Mouse (Mus musculus): ENCODE results near the gene Prph.

The Prph gene

GRCm38 (mm10) chr15:99098493-99098861 is 43.5 kb downstream of the Prph start:
- no peak for DNase-seq (ENCODE audit: low spot score in 2 of 2)

DNA sequence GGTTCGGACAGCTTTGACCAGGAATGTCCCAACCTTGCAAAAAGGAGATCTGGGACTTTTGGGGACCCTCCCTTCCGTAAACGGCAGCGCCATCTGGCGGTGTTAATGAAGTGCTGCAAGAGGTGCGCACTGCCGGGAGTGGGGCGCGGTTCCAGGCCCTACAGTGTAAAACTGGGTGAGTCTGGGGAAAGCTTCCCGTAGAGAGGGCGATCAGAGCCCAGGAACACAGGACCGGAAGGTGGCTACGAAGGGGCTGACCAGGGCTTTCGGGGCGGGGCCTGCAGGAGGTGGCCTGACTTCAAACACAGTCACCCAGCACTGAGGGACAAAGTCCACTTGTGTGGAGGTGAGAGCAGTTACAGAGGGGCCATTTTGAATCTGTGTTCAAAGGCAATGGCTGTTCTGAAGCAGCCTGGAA is 44.2 kb downstream of the Prph start:
- no peak for DNase-seq (ENCODE audit: low spot score in 2 of 2)

GRCm38 (mm10) chr15:99099984-99100383 is 45.0 kb downstream of the Prph start:
- no peak for DNase-seq (ENCODE audit: low spot score in 2 of 2)

- no peak for DNase-seq (ENCODE audit: low spot score in 2 of 2)
Observed at GRCm38 (mm10) chr15:99105238-99105637, 50.3 kb downstream of the Prph start.

DNA sequence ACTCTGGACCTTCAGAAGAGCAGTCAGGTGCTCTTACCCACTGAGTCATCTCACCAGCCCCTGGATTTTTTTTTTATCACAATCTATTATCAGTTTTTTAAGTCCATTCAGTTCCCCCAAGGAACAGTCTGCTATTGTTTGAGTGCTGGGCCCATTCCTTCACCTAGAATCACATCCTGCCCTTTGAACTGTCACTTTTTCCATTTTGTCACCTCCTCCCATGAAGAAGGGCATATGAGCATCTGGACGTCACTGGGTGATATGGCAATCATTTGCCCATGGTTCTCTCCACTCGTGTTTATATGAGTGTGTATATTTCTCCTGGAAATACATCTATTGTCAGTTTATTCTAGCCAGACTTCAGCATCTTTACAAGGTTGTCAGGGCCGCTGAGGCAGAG is 52.9 kb downstream of the Prph start:
- DNase-seq (ENCODE audit: low spot score in 2 of 2): no peak
